Mouse (Mus musculus) small intestine, adult 2 months (tissue): ENCODE measurements around the gene Hoxa1. TPM values are rescaled to one million over a fixed set of nuclear protein-coding genes. Genes with fewer than 3 reads are reported as not detected.

Source experiments
- H3K27ac ChIP-seq: fragments of 200-500 bp; 2 replicates; pipeline ENCODE4 v1.5.1; 2012; ENCODE audit warnings: low read depth, low read length, control low read depth, inconsistent platforms; ENCODE audit not compliant: insufficient read depth
- H3K27me3 ChIP-seq: fragments of 200-500 bp; 2 replicates; pipeline ENCODE4 v1.6.1; 2012; ENCODE audit warnings: mild to moderate bottlenecking, moderate library complexity, low read length, inconsistent platforms; ENCODE audit not compliant: control insufficient read depth, insufficient read depth
- H3K36me3 ChIP-seq: fragments of 200-500 bp; 2 replicates; pipeline ENCODE4 v1.6.1; 2012; ENCODE audit warnings: mild to moderate bottlenecking, low read length, control low read depth, inconsistent platforms; ENCODE audit not compliant: control insufficient read depth, insufficient read depth
- H3K4me1 ChIP-seq: fragments of 200-500 bp; 2 replicates; pipeline ENCODE4 v1.6.1; 2012; ENCODE audit warnings: low read length, inconsistent platforms, mixed read lengths; ENCODE audit not compliant: control insufficient read depth, insufficient read depth, insufficient read length
- H3K4me3 ChIP-seq: fragments of 200-500 bp; 2 replicates; pipeline ENCODE4 v1.5.1; 2012; ENCODE audit warnings: low read depth, mild to moderate bottlenecking, control low read depth, inconsistent platforms, low read length, moderate library complexity
- CTCF ChIP-seq: fragments of 200-500 bp; IDR thresholded peaks from 2 replicates; pipeline ENCODE4 v1.5.1; 2012; ENCODE audit warnings: low read depth, mild to moderate bottlenecking, control low read depth, inconsistent platforms, low read length, moderate library complexity, mixed read lengths; ENCODE audit not compliant: insufficient replicate concordance, insufficient read length; ENCODE audit errors: extremely low read depth
- POLR2A ChIP-seq: fragments of 200-500 bp; IDR thresholded peaks from 2 replicates; pipeline ENCODE4 v1.6.1; 2012; ENCODE audit warnings: low read depth, mild to moderate bottlenecking, control low read depth, inconsistent platforms, low read length, moderate library complexity
- WGBS: fragments of 180-500 bp; shearing (Covaris S2); methylation state at CpG from one replicate; pipeline ENCODE4 v1.1.7; 2018; 5-methylcytosine and 5-hydroxymethylcytosine counted together
- polyA plus RNA-seq: library from polyadenylated mRNA; depleted of rRNA; stranded (reverse); fragments of >200 nt; gene quantifications from 2 replicates; pipeline ENCODE4 v1.2.3, GENCODE M21; 2012

Gene Hoxa1
- polyA plus RNA-seq, 1 experiment: 0.28 TPM

- TF ChIP-seq CTCF: peak; percentile 35; the same call in 1 of the 2 replicates
- TF ChIP-seq POLR2A: no peak
- Histone ChIP-seq H3K4me1 (peaks cover 11% of the 10 kb centered on the region), H3K4me3 (no peak overlapping the region), H3K36me3 (no peaks in the 10 kb centered on the region), H3K27me3 (peaks cover 16% of the 10 kb centered on the region), H3K27ac (no peak overlapping the region)
- WGBS: 35% methylated on average over 10 of the region's 10 CpGs
Observed at GRCm38 (mm10) chr6:52197271-52197670, 39.2 kb upstream of the Hoxa1 start.

- 53% methylated on average over 9 of the region's 9 CpGs for WGBS
- peaks cover 20% of the 10 kb centered on the region for H3K27me3 ChIP-seq
- H3K4me3 ChIP-seq: no peak overlapping the region
- no peaks in the 10 kb centered on the region for H3K36me3 ChIP-seq
- no peak overlapping the region for H3K27ac ChIP-seq
- H3K4me1 ChIP-seq: peaks cover 16% of the 10 kb centered on the region
- TF ChIP-seq POLR2A (no peak), CTCF (no peak)
Observed at GRCm38 (mm10) chr6:52196811-52197210, 38.7 kb upstream of the Hoxa1 start.

GRCm38 (mm10) chr6:52194690-52195089 lies 36.6 kb upstream of the Hoxa1 start:
- H3K27me3 ChIP-seq: peaks cover 27% of the 10 kb centered on the region
- TF ChIP-seq CTCF (no peak), POLR2A (no peak)
- 42% methylated on average over 10 of the region's 10 CpGs for WGBS
- H3K27ac ChIP-seq: no peak overlapping the region
- H3K36me3 ChIP-seq: no peaks in the 10 kb centered on the region
- H3K4me3 ChIP-seq: no peak overlapping the region
- peaks cover 5% of the 10 kb centered on the region for H3K4me1 ChIP-seq

- Histone ChIP-seq H3K27ac (peak overlapping the region; percentile 53), H3K4me3 (peak overlapping the region; percentile 99), H3K36me3 (no peaks in the 10 kb centered on the region), H3K27me3 (peaks cover 27% of the 10 kb centered on the region), H3K4me1 (peaks cover 5% of the 10 kb centered on the region)
- 2% methylated on average over 42 of the region's 55 CpGs for WGBS
- TF ChIP-seq POLR2A (peak; percentile 55; the same call in 1 of the 2 replicates), CTCF (no peak)
Observed at GRCm38 (mm10) chr6:52191860-52192550, 33.9 kb upstream of the Hoxa1 start.

GRCm38 (mm10) chr6:52190906-52191810 lies 33.0 kb upstream of the Hoxa1 start, which contains the start of gene Hoxa4:
TSS of gene Hoxa4 (minus strand) at chr6:52191753.
- Histone ChIP-seq H3K4me3 (peak within 1 kb of the TSS; percentile 99), H3K36me3 (no peaks in the 10 kb centered on the region), H3K4me1 (peaks cover 5% of the 10 kb centered on the region), H3K27me3 (peaks cover 30% of the 10 kb centered on the region), H3K27ac (peak within 1 kb of the TSS; percentile 53)
- 10% methylated on average over 92 of the region's 102 CpGs for WGBS
- TF ChIP-seq CTCF (no peak), POLR2A (no peak)

GRCm38 (mm10) chr6:52190410-52190809 lies 32.3 kb upstream of the Hoxa1 start:
- H3K27ac ChIP-seq: peak overlapping the region; percentile 36
- 17% methylated on average over 23 of the region's 23 CpGs for WGBS
- H3K4me1 ChIP-seq: peaks cover 5% of the 10 kb centered on the region
- no peak for TF ChIP-seq CTCF
- no peak for TF ChIP-seq POLR2A
- peaks cover 37% of the 10 kb centered on the region for H3K27me3 ChIP-seq
- no peaks in the 10 kb centered on the region for H3K36me3 ChIP-seq
- H3K4me3 ChIP-seq: peak overlapping the region; percentile 31; the same call in 1 of the 2 replicates

GRCm38 (mm10) chr6:52189909-52190308 lies 31.8 kb upstream of the Hoxa1 start:
- Histone ChIP-seq H3K4me3 (no peak overlapping the region), H3K4me1 (peaks cover 5% of the 10 kb centered on the region), H3K27me3 (peaks cover 41% of the 10 kb centered on the region), H3K27ac (peak overlapping the region; percentile 36), H3K36me3 (no peaks in the 10 kb centered on the region)
- TF ChIP-seq CTCF: no peak
- no peak for TF ChIP-seq POLR2A
- WGBS: 60% methylated on average over 8 of the region's 8 CpGs
